Mouse (Mus musculus) limb, embryonic 11.5 days (tissue): ENCODE measurements around the gene Epha4. TPM values are rescaled to one million over a fixed set of nuclear protein-coding genes. Genes with fewer than 3 reads are reported as not detected.

Experiments used
- ATAC-seq: fragments of 200-750 bp; cut with Nextera tagmentation; 2 replicates; pipeline ENCODE4 v1.8.0; 2017; ENCODE audit warnings: low read depth; ENCODE audit not compliant: insufficient number of reproducible peaks, low FRiP score, low TSS enrichment
- DNase-seq: peaks from one replicate; pipeline ENCODE4 v3.0.0-alpha.2; 2015; ENCODE audit warnings: low spot score
- H3K27ac ChIP-seq: fragments of 300-500 bp; sonication (generic); replicated peaks from 2 replicates; pipeline ENCODE4 v1.5.1; 2014; ENCODE audit warnings: low read depth, mild to moderate bottlenecking, low read length
- H3K27me3 ChIP-seq: fragments of 300-500 bp; sonication (generic); 2 replicates; pipeline ENCODE4 v1.6.1; 2014; ENCODE audit warnings: mild to moderate bottlenecking, low read length, mixed read lengths; ENCODE audit not compliant: control insufficient read depth, insufficient read depth
- H3K36me3 ChIP-seq: fragments of 300-500 bp; sonication (generic); 2 replicates; pipeline ENCODE4 v1.6.1; 2014; ENCODE audit warnings: mild to moderate bottlenecking, low read length, moderate library complexity, mixed read lengths; ENCODE audit not compliant: control insufficient read depth, insufficient read depth
- H3K4me1 ChIP-seq: fragments of 300-500 bp; sonication (generic); 2 replicates; pipeline ENCODE4 v1.6.1; 2014; ENCODE audit warnings: low read length, mixed read lengths; ENCODE audit not compliant: control insufficient read depth, insufficient read depth
- H3K4me2 ChIP-seq: fragments of 300-500 bp; sonication (generic); 2 replicates; pipeline ENCODE4 v1.6.1; 2014; ENCODE audit warnings: low read depth, mild to moderate bottlenecking, moderate library complexity; ENCODE audit not compliant: severe bottlenecking
- H3K4me3 ChIP-seq: fragments of 300-500 bp; sonication (generic); 2 replicates; pipeline ENCODE4 v1.5.1; 2014; ENCODE audit warnings: low read depth, low read length
- H3K9ac ChIP-seq: fragments of 300-500 bp; sonication (generic); 2 replicates; pipeline ENCODE4 v1.6.1; 2014; ENCODE audit warnings: mild to moderate bottlenecking, low read length
- H3K9me3 ChIP-seq: fragments of 300-500 bp; sonication (generic); 2 replicates; pipeline ENCODE4 v1.6.1; 2016; ENCODE audit warnings: low read length; ENCODE audit not compliant: control insufficient read depth
- WGBS: fragments of 180-500 bp; shearing (Covaris S2); extraction: QIAGEN DNeasy Blood & Tissue Kit; methylation state at CpG from one replicate; pipeline ENCODE4 v1.1.7; 2014; 5-methylcytosine and 5-hydroxymethylcytosine counted together
- polyA plus RNA-seq: library from polyadenylated mRNA; unstranded; fragments of >200 nt; fragmentation: Nextera tagmentation; extraction: Ambion mirVana; gene quantifications from 2 replicates; pipeline ENCODE4 v1.2.1, GENCODE M21; 2014

The Epha4 gene
- polyA plus RNA-seq, 1 experiment from 2014 or later: 41.9 TPM

DNA sequence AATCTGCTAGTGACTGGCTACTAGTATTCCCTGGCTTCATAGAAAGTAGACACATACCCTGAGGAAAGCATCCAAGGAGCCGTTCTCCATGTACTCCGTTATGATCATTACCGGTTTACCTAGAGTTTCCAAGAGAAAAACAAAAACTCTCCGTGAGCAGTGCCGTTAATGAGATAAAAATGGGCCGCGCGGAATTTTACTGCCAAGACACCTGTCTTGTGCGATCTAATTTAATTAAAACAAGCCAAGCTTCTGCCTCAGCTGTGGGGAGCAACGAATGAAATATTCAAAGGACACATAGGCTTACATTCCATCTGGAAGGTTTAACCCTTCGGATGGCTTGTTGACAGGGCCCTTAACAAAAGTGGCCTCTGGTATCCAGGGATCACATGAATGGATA is 131.4 kb downstream of the Epha4 start:
- Histone ChIP-seq H3K27me3 (no peaks in the 10 kb centered on the region), H3K4me3 (no peak overlapping the region), H3K27ac (no peak overlapping the region), H3K9ac (no peak overlapping the region), H3K36me3 (peaks cover 6% of the 10 kb centered on the region; the same call in 1 of the 2 replicates), H3K4me1 (peaks cover 10% of the 10 kb centered on the region; the same call in 1 of the 2 replicates), H3K9me3 (no peaks in the 10 kb centered on the region), H3K4me2 (no peak overlapping the region)
- 72% methylated on average over 11 of the region's 11 CpGs for WGBS
- ATAC-seq: no peak
- no peak for DNase-seq

DNA sequence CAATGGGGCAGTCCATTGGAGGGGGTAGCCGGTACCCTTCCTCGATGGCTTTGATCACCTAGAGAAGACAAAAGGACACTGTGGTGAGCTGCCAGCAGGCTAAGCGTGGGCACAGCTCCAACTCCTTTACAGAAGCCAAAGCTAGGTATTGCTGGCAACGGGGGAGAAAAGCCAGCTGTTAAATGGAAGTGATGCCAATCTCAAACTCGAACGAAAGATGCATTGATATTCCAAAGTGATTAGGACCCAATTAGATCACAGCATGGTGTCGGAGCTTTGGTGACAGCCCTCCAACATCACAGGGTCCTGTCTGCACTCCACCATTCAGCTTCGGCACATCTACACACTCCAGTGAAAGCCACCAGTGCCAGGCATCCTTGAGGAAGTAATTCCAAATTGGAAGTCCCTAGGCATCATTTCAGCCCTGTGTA is 137.3 kb downstream of the Epha4 start:
- H3K4me1 ChIP-seq: no peaks in the 10 kb centered on the region
- H3K27ac ChIP-seq: no peak overlapping the region
- no peak overlapping the region for H3K9ac ChIP-seq
- 89% methylated on average over 8 of the region's 8 CpGs for whole genome bisulfite sequencing
- H3K36me3 ChIP-seq: peaks cover 2% of the 10 kb centered on the region; the same call in 1 of the 2 replicates
- H3K4me3 ChIP-seq: no peak overlapping the region
- no peaks in the 10 kb centered on the region for H3K27me3 ChIP-seq
- H3K4me2 ChIP-seq: no peak overlapping the region
- no peak for ATAC-seq
- H3K9me3 ChIP-seq: no peaks in the 10 kb centered on the region
- no peak for DNase-seq

DNA sequence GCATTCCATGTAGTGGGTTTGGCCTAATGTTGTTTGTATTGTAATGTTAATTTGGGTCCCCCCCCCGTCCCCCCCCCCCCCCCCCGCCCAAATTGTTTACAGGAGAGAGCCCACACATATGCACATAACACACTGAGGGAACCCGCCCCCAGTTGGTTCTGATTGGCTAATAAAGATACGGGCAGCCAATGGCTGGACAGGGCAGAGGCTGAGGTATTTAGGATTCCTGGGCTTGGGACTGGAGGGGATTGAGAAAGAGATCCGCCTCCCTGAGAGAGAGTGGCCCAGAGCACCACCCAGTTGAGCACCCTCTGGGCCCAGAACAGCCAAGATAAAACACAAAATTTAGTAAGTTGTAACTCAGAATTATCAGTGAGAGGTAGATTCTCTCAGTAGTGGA is 140.8 kb downstream of the Epha4 start:
- H3K36me3 ChIP-seq: peaks cover 2% of the 10 kb centered on the region; the same call in 1 of the 2 replicates
- ATAC-seq: no peak

GRCm38 (mm10) chr1:77370921-77371320 is 144.0 kb downstream of the Epha4 start:
- Histone ChIP-seq H3K36me3 (peaks cover 2% of the 10 kb centered on the region; the same call in 1 of the 2 replicates), H3K9me3 (no peaks in the 10 kb centered on the region), H3K27ac (no peak overlapping the region), H3K4me3 (no peak overlapping the region), H3K4me1 (no peaks in the 10 kb centered on the region), H3K4me2 (no peak overlapping the region), H3K9ac (no peak overlapping the region), H3K27me3 (no peaks in the 10 kb centered on the region)
- ATAC-seq: no peak
- no peak for DNase-seq
- WGBS: 80% methylated on average over 7 of the region's 7 CpGs

More for the DNA sequence above, 140.8 kb downstream of the Epha4 start:
- 72% methylated on average over 4 of the region's 5 CpGs for WGBS
- Histone ChIP-seq H3K9me3 (no peaks in the 10 kb centered on the region), H3K4me3 (no peak overlapping the region), H3K4me1 (no peaks in the 10 kb centered on the region), H3K9ac (no peak overlapping the region), H3K27me3 (no peaks in the 10 kb centered on the region), H3K4me2 (no peak overlapping the region), H3K27ac (no peak overlapping the region)
- DNase-seq: no peak

- H3K4me3 ChIP-seq: no peak overlapping the region
- H3K27ac ChIP-seq: no peak overlapping the region
- 85% methylated on average over 18 of the region's 18 CpGs for WGBS
- DNase-seq (no peak), ATAC-seq (no peak)
- no peak overlapping the region for H3K9ac ChIP-seq
- no peaks in the 10 kb centered on the region for H3K27me3 ChIP-seq
- no peaks in the 10 kb centered on the region for H3K4me1 ChIP-seq
- H3K4me2 ChIP-seq: no peak overlapping the region
- no peaks in the 10 kb centered on the region for H3K9me3 ChIP-seq
- H3K36me3 ChIP-seq: peaks cover 2% of the 10 kb centered on the region; the same call in 1 of the 2 replicates
Measured at GRCm38 (mm10) chr1:77369255-77369837, 145.5 kb downstream of the Epha4 start.

DNA sequence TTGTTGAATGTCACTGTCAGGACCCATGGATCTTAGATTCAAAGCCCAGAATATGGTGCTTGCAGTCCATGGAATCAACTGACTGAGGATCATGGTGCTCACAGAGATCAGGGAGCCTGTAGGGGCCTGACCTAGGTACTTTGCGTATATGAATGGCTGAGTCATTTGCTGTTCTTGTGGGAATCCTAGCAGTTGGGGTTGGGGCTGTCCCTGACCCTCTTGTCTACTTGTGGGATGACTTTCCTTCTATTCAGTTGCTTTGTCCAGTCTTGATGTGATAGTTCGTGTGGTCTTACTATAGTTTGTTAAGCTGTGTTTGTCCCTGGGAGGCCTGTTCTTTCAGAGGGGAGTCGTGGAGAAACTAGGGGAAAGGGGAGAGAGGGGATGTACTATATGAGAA is 149.0 kb downstream of the Epha4 start:
- DNase-seq (no peak), ATAC-seq (no peak)
- no peak overlapping the region for H3K27ac ChIP-seq
- H3K27me3 ChIP-seq: no peaks in the 10 kb centered on the region
- no peaks in the 10 kb centered on the region for H3K36me3 ChIP-seq
- H3K9me3 ChIP-seq: no peaks in the 10 kb centered on the region
- H3K9ac ChIP-seq: no peak overlapping the region
- H3K4me3 ChIP-seq: no peak overlapping the region
- H3K4me1 ChIP-seq: no peaks in the 10 kb centered on the region
- H3K4me2 ChIP-seq: no peak overlapping the region
- WGBS: 87% methylated on average over 3 of the region's 3 CpGs

DNA sequence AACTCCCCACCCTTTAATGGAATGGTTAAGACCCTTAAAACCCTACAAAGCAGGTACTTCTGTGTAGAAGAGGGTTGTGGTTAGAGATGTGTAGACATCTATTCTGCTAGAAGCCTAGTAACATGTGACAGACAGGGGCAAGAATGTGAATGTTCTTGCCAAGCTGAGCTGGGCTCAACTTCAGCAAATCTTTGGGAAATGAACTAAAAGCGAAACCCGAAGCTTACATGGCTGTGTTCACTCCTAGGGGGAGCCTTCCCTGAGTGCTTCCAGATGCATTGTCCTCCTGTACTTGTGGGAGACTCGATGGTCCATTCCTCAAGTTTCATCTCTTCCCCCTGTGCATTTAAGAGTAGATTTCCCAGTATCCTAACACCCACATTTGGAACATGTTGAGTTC is 150.3 kb downstream of the Epha4 start:
- ATAC-seq: no peak

DNA sequence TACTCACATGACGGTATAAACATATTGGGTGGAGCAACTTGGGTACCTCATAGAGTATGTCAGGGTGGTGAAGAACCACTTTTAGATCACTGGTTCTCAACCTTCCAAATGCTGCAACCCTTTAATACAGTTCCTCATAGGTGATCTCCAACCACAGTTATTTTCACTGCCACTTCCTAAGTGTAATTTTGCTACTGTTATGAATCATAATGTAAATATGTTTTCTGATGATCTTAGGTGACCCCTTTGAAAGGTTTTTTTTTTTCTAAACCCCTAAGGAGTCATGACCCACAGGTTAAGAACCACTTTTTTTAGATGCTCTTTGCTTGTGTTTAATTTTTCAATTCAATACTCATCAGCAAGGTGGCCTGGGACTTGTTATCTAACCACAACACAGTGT is 151.0 kb downstream of the Epha4 start:
- Histone ChIP-seq H3K9me3 (no peaks in the 10 kb centered on the region), H3K9ac (no peak overlapping the region), H3K4me3 (no peak overlapping the region), H3K4me1 (no peaks in the 10 kb centered on the region), H3K4me2 (no peak overlapping the region), H3K36me3 (no peaks in the 10 kb centered on the region), H3K27ac (no peak overlapping the region), H3K27me3 (no peaks in the 10 kb centered on the region)
- ATAC-seq (no peak), DNase-seq (no peak)
- 92% methylated on average over 1 of the region's 1 CpGs for WGBS

More for the DNA sequence above, 150.3 kb downstream of the Epha4 start:
- H3K9me3 ChIP-seq: no peaks in the 10 kb centered on the region
- H3K4me2 ChIP-seq: no peak overlapping the region
- DNase-seq: no peak
- 75% methylated on average over 3 of the region's 3 CpGs for WGBS
- no peak overlapping the region for H3K4me3 ChIP-seq
- no peaks in the 10 kb centered on the region for H3K36me3 ChIP-seq
- H3K4me1 ChIP-seq: no peaks in the 10 kb centered on the region
- H3K9ac ChIP-seq: no peak overlapping the region
- no peaks in the 10 kb centered on the region for H3K27me3 ChIP-seq
- H3K27ac ChIP-seq: no peak overlapping the region

DNA sequence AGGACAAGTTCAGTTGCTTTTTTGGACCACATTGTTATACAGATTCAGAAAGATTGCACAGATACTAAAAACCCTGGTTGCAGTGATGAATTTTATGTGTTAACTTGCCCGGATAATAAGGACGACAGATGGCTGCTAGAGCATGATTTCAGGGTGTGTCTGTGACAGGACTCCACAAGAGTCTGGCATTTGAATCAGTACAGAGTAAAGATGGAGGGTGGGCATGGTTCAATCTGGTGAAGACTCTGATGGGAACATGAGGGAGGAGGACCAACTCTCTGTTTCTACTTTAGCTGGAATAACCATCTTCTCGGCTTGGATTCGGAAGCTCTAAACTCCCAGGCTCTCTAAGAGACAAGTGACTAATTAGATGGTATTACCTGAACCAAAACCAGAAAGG is 168.4 kb downstream of the Epha4 start:
- Histone ChIP-seq H3K4me3 (no peak overlapping the region), H3K9ac (no peak overlapping the region), H3K36me3 (no peaks in the 10 kb centered on the region), H3K9me3 (no peaks in the 10 kb centered on the region), H3K27me3 (no peaks in the 10 kb centered on the region), H3K27ac (no peak overlapping the region), H3K4me1 (no peaks in the 10 kb centered on the region), H3K4me2 (no peak overlapping the region)
- no peak for DNase-seq
- no peak for ATAC-seq
- WGBS: 89% methylated on average over 4 of the region's 4 CpGs
